Mouse (Mus musculus): ENCODE measurements around the gene Cables2.

- no peak for TF ChIP-seq CTCF (IDR thresholded peaks at IDR 0.05; ENCODE audit: control insufficient read depth, insufficient read depth, low read length)
- no peak for TF ChIP-seq POLR2A (IDR thresholded peaks at IDR 0.05; ENCODE audit: borderline replicate concordance, control insufficient read depth, low read depth, low read length)
Measured at GRCm38 (mm10) chr2:180216921-180217320, 56.4 kb downstream of the Cables2 start.
